Mouse (Mus musculus) liver, postnatal 0 days (tissue): ENCODE data around the gene Olfr938.

ENCODE experiments used
- CTCF ChIP-seq: sonication (generic); IDR thresholded peaks from 2 replicates; pipeline ENCODE4 v1.5.1; 2016; ENCODE audit warnings: antibody characterized with exemption, low read depth
- EP300 ChIP-seq: IDR thresholded peaks from 2 replicates; pipeline ENCODE4 v1.6.1; 2016; ENCODE audit warnings: antibody characterized with exemption, low read depth, mild to moderate bottlenecking

DNA sequence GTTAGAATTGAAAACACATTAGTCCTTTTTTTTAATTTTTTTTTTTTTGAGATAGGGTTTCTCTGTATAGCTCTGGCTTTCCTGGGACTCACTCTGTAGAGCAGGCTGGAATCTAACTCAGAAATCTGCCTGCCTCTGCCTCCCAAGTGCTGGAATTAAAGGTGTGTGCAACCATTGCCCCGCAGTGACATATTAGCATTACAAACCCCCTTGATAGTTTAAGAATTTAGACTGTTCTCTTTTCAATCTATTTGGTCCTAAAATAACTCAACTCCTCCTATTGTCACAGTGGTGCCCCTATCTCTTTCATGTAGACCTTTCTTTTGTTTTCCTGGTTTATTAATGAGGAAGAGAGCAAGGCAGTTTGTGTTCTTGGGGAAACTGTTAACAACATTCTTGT lies 48.6 kb upstream of the Olfr938 start:
- TF ChIP-seq CTCF (no peak), EP300 (no peak)
